Mouse (Mus musculus): ENCODE data around the gene Sftpa1. TPM values are rescaled to one million over a fixed set of nuclear protein-coding genes. Genes with fewer than 3 reads are reported as not detected.

Sftpa1 gene
- polyA plus RNA-seq, 1 experiment from 2014 or later, result 225 TPM

DNA sequence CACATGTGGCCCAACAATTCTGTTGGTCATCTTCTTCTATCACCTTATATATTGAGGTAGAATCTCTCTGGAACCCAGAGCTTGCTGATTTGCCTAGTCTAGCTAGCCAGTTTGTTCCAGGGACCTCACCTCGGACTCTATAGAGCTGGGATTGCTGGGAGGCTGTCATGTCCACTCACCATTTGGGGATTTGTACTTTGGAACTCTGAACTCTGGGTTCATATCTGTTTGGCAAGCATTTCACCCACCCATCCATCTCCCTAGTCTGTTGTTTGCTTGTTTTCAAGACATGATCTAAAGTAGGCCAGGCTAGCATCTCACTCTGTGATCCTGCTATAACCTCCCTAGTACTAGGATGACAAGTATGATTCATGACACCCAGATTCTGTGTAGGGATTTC, 43.2 kb downstream of the Sftpa1 start:
- H3K27me3 ChIP-seq (ENCODE audit: control insufficient read depth, insufficient read depth, low read depth, low read length), result no peaks in the 10 kb centered on the region
- no peak overlapping the region for H3K9ac ChIP-seq (ENCODE audit: low read length)
- no peak overlapping the region for H3K27ac ChIP-seq (ENCODE audit: low read length)
- H3K4me1 ChIP-seq (replicated peaks; ENCODE audit: control insufficient read depth, insufficient read depth, low read length), result no peaks in the 10 kb centered on the region
- no peak overlapping the region for H3K4me2 ChIP-seq (ENCODE audit: low read depth, low read length)
- no peak for ATAC-seq (ENCODE audit: low read depth)
- no peaks in the 10 kb centered on the region for H3K9me3 ChIP-seq (ENCODE audit: control insufficient read depth, low read length)
- H3K36me3 ChIP-seq (ENCODE audit: control insufficient read depth, insufficient read depth, low read length), result no peaks in the 10 kb centered on the region
- WGBS, result 76% methylated on average over 1 of the region's 1 CpGs
- no peak overlapping the region for H3K4me3 ChIP-seq (ENCODE audit: low read length)

- peak; percentile 57 for ATAC-seq (ENCODE audit: low read depth)
- Histone ChIP-seq H3K27ac (ENCODE audit: low read length) (no peak within 1 kb of the TSS), H3K4me2 (ENCODE audit: low read depth, low read length) (no peak within 1 kb of the TSS), H3K36me3 (ENCODE audit: control insufficient read depth, insufficient read depth, low read length) (no peaks in the 10 kb centered on the region), H3K9me3 (ENCODE audit: control insufficient read depth, low read length) (no peaks in the 10 kb centered on the region), H3K27me3 (ENCODE audit: control insufficient read depth, insufficient read depth, low read depth, low read length) (no peaks in the 10 kb centered on the region), H3K4me1 (replicated peaks; ENCODE audit: control insufficient read depth, insufficient read depth, low read length) (no peaks in the 10 kb centered on the region), H3K9ac (ENCODE audit: low read length) (no peak within 1 kb of the TSS), H3K4me3 (ENCODE audit: low read length) (no peak within 1 kb of the TSS)
- 55% methylated on average over 4 of the region's 4 CpGs for WGBS
Observed at GRCm38 (mm10) chr14:41185059-41185821, 53.7 kb downstream of the Sftpa1 start, which contains the start of gene Sftpd. TSS of gene Sftpd (minus strand) at chr14:41185149.

Other genes with a start within 250 kb of the Sftpa1 start
- 0.73 and 2.0 TPM in 2 replicates for gene Sh2d4b, start 238.5 kb upstream of the Sftpa1 start, polyA plus RNA-seq (2015; fragmentation: Nextera tagmentation; extraction: Ambion mirVana)
- gene Tspan14, start 165.0 kb upstream of the Sftpa1 start, polyA plus RNA-seq (2015; fragmentation: Nextera tagmentation; extraction: Ambion mirVana), result 104 TPM in 2 replicates
- gene Fam213a, start 118.0 kb upstream of the Sftpa1 start, polyA plus RNA-seq (2015; fragmentation: Nextera tagmentation; extraction: Ambion mirVana), result 131 and 132 TPM in 2 replicates
- 0.70 and 0.89 TPM in 2 replicates for gene Dydc2, start 62.6 kb upstream of the Sftpa1 start, polyA plus RNA-seq (2015; fragmentation: Nextera tagmentation; extraction: Ambion mirVana)
- gene Dydc1, start 58.9 kb upstream of the Sftpa1 start, polyA plus RNA-seq (2015; fragmentation: Nextera tagmentation; extraction: Ambion mirVana), result 0.19 and 0.44 TPM in 2 replicates
- 6.7 and 9.5 TPM in 2 replicates for gene Mat1a, start 26.7 kb upstream of the Sftpa1 start, polyA plus RNA-seq (2015; fragmentation: Nextera tagmentation; extraction: Ambion mirVana)
- 0.31 and 0.39 TPM in 2 replicates for gene Mbl1, start 19.7 kb downstream of the Sftpa1 start, polyA plus RNA-seq (2015; fragmentation: Nextera tagmentation; extraction: Ambion mirVana)
- 3.3 and 6.7 TPM in 2 replicates for gene Sftpd, start 53.4 kb downstream of the Sftpa1 start, polyA plus RNA-seq (2015; fragmentation: Nextera tagmentation; extraction: Ambion mirVana)
- 0.15 TPM in 1 of 2 replicates, not detected in the other for gene Gm2832, start 147.0 kb downstream of the Sftpa1 start, polyA plus RNA-seq (2015; fragmentation: Nextera tagmentation; extraction: Ambion mirVana)
- gene Gm5798, start 216.8 kb downstream of the Sftpa1 start, polyA plus RNA-seq (2015; fragmentation: Nextera tagmentation; extraction: Ambion mirVana), result not detected in 2 replicates

Measured in lung, embryonic 16.5 days (tissue).